Mouse (Mus musculus) heart, embryonic 12.5 days (tissue): ENCODE measurements around the gene Fxyd2. TPM values are rescaled to one million over a fixed set of nuclear protein-coding genes. Genes with fewer than 3 reads are reported as not detected.

Source experiments
- ATAC-seq: fragments of 200-750 bp; cut with Nextera tagmentation; 2 replicates; pipeline ENCODE4 v1.8.0; 2017; ENCODE audit warnings: moderate TSS enrichment, moderate library complexity; ENCODE audit not compliant: insufficient number of reproducible peaks, low FRiP score
- H3K27ac ChIP-seq: fragments of 300-500 bp; sonication (generic); 2 replicates; pipeline ENCODE4 v1.5.1; 2016; ENCODE audit warnings: mild to moderate bottlenecking, moderate library complexity; ENCODE audit not compliant: poor library complexity, severe bottlenecking
- H3K27me3 ChIP-seq: fragments of 300-500 bp; sonication (generic); replicated peaks from 2 replicates; pipeline ENCODE4 v1.6.1; 2016; ENCODE audit warnings: mild to moderate bottlenecking, moderate library complexity
- H3K36me3 ChIP-seq: fragments of 300-500 bp; sonication (generic); 2 replicates; pipeline ENCODE4 v1.6.1; 2016; ENCODE audit warnings: mild to moderate bottlenecking, moderate library complexity
- H3K4me1 ChIP-seq: fragments of 300-500 bp; sonication (generic); replicated peaks from 2 replicates; pipeline ENCODE4 v1.6.1; 2016; ENCODE audit warnings: mild to moderate bottlenecking
- H3K4me2 ChIP-seq: fragments of 300-500 bp; sonication (generic); 2 replicates; pipeline ENCODE4 v1.6.1; 2016; ENCODE audit warnings: mild to moderate bottlenecking, moderate library complexity
- H3K4me3 ChIP-seq: fragments of 300-500 bp; sonication (generic); 2 replicates; pipeline ENCODE4 v1.5.1; 2016; ENCODE audit warnings: mild to moderate bottlenecking
- H3K9ac ChIP-seq: fragments of 300-500 bp; sonication (generic); 2 replicates; pipeline ENCODE4 v1.6.1; 2016; ENCODE audit warnings: mild to moderate bottlenecking, moderate library complexity
- H3K9me3 ChIP-seq: fragments of 300-500 bp; sonication (generic); replicated peaks from 2 replicates; pipeline ENCODE4 v1.6.1; 2016; ENCODE audit warnings: mild to moderate bottlenecking, moderate library complexity
- WGBS: fragments of 180-500 bp; shearing (Covaris S2); methylation state at CpG from one replicate; pipeline ENCODE4 v1.1.7; 2016; 5-methylcytosine and 5-hydroxymethylcytosine counted together
- polyA plus RNA-seq: library from polyadenylated mRNA; unstranded; fragments of >200 nt; fragmentation: Nextera tagmentation; extraction: Ambion mirVana; gene quantifications from 2 replicates; pipeline ENCODE4 v1.2.1, GENCODE M21; 2016

Gene Fxyd2
- polyA plus RNA-seq, 1 experiment from 2014 or later, result 2.2 TPM

DNA sequence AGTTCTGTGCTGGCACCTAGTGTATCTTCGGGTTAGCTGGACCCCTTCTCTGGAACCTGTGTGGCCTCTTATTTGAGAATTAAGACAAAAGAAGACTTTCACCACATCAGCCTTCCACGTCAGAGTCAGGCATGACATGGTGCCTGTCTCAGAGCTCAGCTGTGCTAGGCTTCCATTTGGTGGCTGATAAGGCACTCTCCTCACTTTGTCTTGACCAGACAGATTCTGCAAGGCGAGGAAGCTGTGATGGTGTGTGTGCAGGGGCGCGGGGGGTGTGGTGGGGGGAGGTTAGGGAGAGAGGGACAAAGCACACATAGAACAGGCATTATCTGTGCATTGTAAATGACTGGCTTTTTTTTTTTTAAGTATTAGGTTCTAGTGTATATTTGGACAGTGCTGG lies 29.9 kb downstream of the Fxyd2 start:
- Histone ChIP-seq H3K9ac (no peak overlapping the region), H3K27ac (no peak overlapping the region), H3K4me2 (no peak overlapping the region), H3K9me3 (no peaks in the 10 kb centered on the region), H3K4me3 (no peak overlapping the region), H3K4me1 (peaks cover 16% of the 10 kb centered on the region), H3K36me3 (no peaks in the 10 kb centered on the region), H3K27me3 (peaks cover 78% of the 10 kb centered on the region)
- WGBS, result 12% methylated on average over 5 of the region's 5 CpGs
- no peak for ATAC-seq

DNA sequence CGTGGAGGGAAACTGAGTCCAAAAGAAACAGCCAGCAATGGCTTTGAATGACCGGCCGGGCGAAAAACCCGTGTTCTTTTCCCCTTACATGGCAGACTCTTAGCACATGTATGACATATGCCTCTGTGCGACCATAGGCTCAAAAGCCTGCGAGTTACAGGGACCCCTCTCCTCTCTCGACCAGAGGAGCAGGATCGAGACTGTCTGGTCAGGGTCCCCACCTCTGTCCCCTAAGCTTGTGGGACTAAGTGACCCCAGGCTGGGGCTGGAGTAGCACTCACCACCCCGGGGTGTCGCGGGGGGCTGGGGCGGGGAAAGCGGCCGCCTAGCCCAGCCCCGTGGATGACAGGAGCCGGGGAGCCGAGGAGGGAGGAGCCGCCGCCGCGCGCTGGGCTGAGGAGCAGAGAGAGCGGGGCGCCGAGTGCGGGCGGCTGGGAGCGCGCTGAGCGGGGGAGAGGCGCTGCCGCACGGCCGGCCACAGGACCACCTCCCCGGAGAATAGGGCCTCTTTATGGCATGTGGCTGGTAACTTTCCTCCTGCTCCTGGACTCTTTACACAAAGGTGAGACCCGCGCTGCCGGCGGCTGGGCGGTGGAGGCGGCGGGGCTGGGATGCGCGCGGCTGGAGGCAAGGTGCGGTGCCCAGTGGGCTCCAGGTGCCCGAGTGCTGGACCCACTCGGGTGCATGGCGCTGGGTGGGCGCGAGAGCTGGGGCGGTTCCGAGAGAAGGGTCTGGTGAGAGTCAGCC lies 30.7 kb downstream of the Fxyd2 start:
- Histone ChIP-seq H3K9ac (0 out of 2 replicates have a peak overlapping the region, but pooled peaks have one; percentile 28), H3K4me1 (peaks cover 16% of the 10 kb centered on the region), H3K4me2 (peak overlapping the region; percentile 73), H3K9me3 (no peaks in the 10 kb centered on the region), H3K36me3 (no peaks in the 10 kb centered on the region), H3K27me3 (peaks cover 82% of the 10 kb centered on the region), H3K27ac (no peak overlapping the region), H3K4me3 (peak overlapping the region; percentile 40)
- WGBS, result 2% methylated on average over 53 of the region's 54 CpGs
- ATAC-seq, result no peak

DNA sequence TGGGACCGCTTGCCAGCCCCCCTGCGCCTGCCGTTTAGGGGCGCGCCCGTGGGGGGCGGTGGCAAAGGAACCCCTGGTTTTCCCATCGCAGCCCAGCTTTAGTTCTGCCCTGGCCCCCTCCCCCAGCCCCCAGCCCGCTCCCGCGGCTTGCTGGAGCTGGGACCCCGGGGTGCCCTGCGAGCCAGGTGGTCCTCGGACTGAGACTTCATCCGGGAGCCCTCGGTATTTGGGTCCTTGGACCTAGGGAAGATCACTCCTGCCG lies 31.2 kb downstream of the Fxyd2 start:
- H3K4me3 ChIP-seq, result peak overlapping the region; percentile 40
- no peak for ATAC-seq
- H3K27ac ChIP-seq, result no peak overlapping the region
- H3K9me3 ChIP-seq, result no peaks in the 10 kb centered on the region
- 1% methylated on average over 16 of the region's 17 CpGs for WGBS
- no peak overlapping the region for H3K9ac ChIP-seq
- H3K36me3 ChIP-seq, result no peaks in the 10 kb centered on the region
- peaks cover 85% of the 10 kb centered on the region for H3K27me3 ChIP-seq
- peaks cover 16% of the 10 kb centered on the region for H3K4me1 ChIP-seq
- H3K4me2 ChIP-seq, result peak overlapping the region; percentile 73

- peaks cover 16% of the 10 kb centered on the region for H3K4me1 ChIP-seq
- WGBS, result 3% methylated on average over 26 of the region's 26 CpGs
- H3K27me3 ChIP-seq, result peaks cover 85% of the 10 kb centered on the region
- ATAC-seq, result no peak
- peak overlapping the region; percentile 73 for H3K4me2 ChIP-seq
- H3K9ac ChIP-seq, result no peak overlapping the region
- H3K4me3 ChIP-seq, result peak overlapping the region; percentile 40
- H3K9me3 ChIP-seq, result no peaks in the 10 kb centered on the region
- no peak overlapping the region for H3K27ac ChIP-seq
- no peaks in the 10 kb centered on the region for H3K36me3 ChIP-seq
Observed at GRCm38 (mm10) chr9:45431150-45431549, 31.7 kb downstream of the Fxyd2 start.

DNA sequence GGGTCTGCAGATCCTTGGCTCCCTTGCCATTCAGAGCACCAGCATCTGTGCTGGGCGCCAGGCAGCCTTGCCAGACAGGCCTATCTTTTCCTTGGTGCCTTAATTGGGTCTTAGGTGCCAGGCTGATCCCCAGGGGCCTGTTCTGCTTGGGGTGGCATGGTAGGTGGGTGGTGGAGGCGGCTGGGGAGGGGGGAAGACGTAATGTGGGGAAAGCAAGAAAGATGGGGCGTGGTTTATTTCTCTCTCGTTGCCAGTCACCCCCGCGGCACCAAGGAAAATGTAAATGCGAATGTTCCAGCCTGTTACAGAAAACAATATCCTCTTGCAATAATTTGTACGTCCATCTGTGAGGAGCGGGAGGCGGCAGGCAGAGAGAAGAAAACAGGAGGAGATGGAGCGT lies 33.2 kb downstream of the Fxyd2 start:
- ATAC-seq, result no peak
- Histone ChIP-seq H3K27ac (no peak overlapping the region), H3K4me3 (no peak overlapping the region), H3K4me1 (peaks cover 16% of the 10 kb centered on the region), H3K4me2 (no peak overlapping the region), H3K9me3 (no peaks in the 10 kb centered on the region), H3K36me3 (no peaks in the 10 kb centered on the region), H3K9ac (no peak overlapping the region), H3K27me3 (peaks cover 81% of the 10 kb centered on the region)
- WGBS, result 76% methylated on average over 12 of the region's 12 CpGs

- 80% methylated on average over 9 of the region's 9 CpGs for WGBS
- no peak for ATAC-seq
- H3K9ac ChIP-seq, result no peak overlapping the region
Observed at GRCm38 (mm10) chr9:45433119-45433518, 33.6 kb downstream of the Fxyd2 start.

GRCm38 (mm10) chr9:45434171-45434570 lies 34.7 kb downstream of the Fxyd2 start:
- 73% methylated on average over 2 of the region's 2 CpGs for WGBS
- Histone ChIP-seq H3K4me3 (no peak overlapping the region), H3K27me3 (peaks cover 77% of the 10 kb centered on the region), H3K27ac (no peak overlapping the region), H3K9me3 (no peaks in the 10 kb centered on the region), H3K9ac (no peak overlapping the region), H3K4me2 (no peak overlapping the region), H3K36me3 (no peaks in the 10 kb centered on the region), H3K4me1 (peaks cover 16% of the 10 kb centered on the region)
- ATAC-seq, result no peak

More at GRCm38 (mm10) chr9:45433119-45433518, 33.6 kb downstream of the Fxyd2 start:
- Histone ChIP-seq H3K4me2 (no peak overlapping the region), H3K9me3 (no peaks in the 10 kb centered on the region), H3K36me3 (no peaks in the 10 kb centered on the region), H3K27me3 (peaks cover 81% of the 10 kb centered on the region), H3K4me3 (no peak overlapping the region), H3K27ac (no peak overlapping the region), H3K4me1 (peaks cover 16% of the 10 kb centered on the region)

- ATAC-seq, result no peak
- no peak overlapping the region for H3K27ac ChIP-seq
- no peaks in the 10 kb centered on the region for H3K9me3 ChIP-seq
- no peak overlapping the region for H3K4me2 ChIP-seq
- no peaks in the 10 kb centered on the region for H3K36me3 ChIP-seq
- H3K9ac ChIP-seq, result no peak overlapping the region
- H3K27me3 ChIP-seq, result peaks cover 62% of the 10 kb centered on the region
- WGBS, result 63% methylated on average over 4 of the region's 4 CpGs
- no peaks in the 10 kb centered on the region for H3K4me1 ChIP-seq
- no peak overlapping the region for H3K4me3 ChIP-seq
Observed at GRCm38 (mm10) chr9:45439025-45439424, 39.6 kb downstream of the Fxyd2 start.

- no peak overlapping the region for H3K4me2 ChIP-seq
- no peak overlapping the region for H3K4me3 ChIP-seq
- peaks cover 50% of the 10 kb centered on the region for H3K27me3 ChIP-seq
- H3K27ac ChIP-seq, result no peak overlapping the region
- no peaks in the 10 kb centered on the region for H3K4me1 ChIP-seq
- no peak for ATAC-seq
- H3K9ac ChIP-seq, result no peak overlapping the region
- H3K9me3 ChIP-seq, result no peaks in the 10 kb centered on the region
- 72% methylated on average over 16 of the region's 16 CpGs for WGBS
- H3K36me3 ChIP-seq, result no peaks in the 10 kb centered on the region
Observed at GRCm38 (mm10) chr9:45440083-45440784, 40.8 kb downstream of the Fxyd2 start.

DNA sequence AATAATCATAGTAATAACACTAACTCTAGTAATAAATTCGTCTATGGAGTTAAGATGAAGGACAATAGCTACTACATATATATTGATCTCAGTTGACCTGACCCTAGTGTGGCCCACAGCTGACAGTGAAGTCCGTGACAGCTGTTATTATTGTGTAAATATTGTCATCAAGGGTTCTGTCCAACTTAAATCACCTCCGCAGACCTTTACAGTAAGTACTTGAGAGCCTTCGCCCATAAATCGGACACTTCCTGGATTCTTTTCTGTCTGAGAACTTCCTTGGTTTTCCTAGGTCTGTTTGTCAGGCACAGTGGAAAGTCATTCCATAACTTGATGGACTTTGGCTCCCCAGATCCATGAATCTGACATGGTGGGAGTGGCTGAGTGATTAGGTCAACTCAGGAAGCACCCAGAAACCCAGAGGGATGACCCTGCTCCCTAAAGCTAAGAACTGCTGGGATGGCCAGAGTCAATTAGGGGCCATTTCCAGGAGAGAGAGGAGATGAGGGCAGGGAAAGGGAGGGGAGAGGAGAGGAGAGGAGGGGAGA lies 44.9 kb downstream of the Fxyd2 start:
- Histone ChIP-seq H3K9ac (no peak overlapping the region), H3K27ac (no peak overlapping the region), H3K27me3 (peaks cover 54% of the 10 kb centered on the region), H3K4me1 (no peaks in the 10 kb centered on the region), H3K4me2 (no peak overlapping the region), H3K36me3 (no peaks in the 10 kb centered on the region), H3K4me3 (no peak overlapping the region), H3K9me3 (no peaks in the 10 kb centered on the region)
- 77% methylated on average over 5 of the region's 5 CpGs for WGBS
- no peak for ATAC-seq

GRCm38 (mm10) chr9:45449658-45450057 lies 50.2 kb downstream of the Fxyd2 start:
- Histone ChIP-seq H3K27me3 (peaks cover 48% of the 10 kb centered on the region), H3K4me3 (no peak overlapping the region), H3K4me2 (no peak overlapping the region), H3K4me1 (no peaks in the 10 kb centered on the region), H3K9me3 (no peaks in the 10 kb centered on the region), H3K36me3 (no peaks in the 10 kb centered on the region), H3K27ac (no peak overlapping the region), H3K9ac (no peak overlapping the region)
- WGBS, result 76% methylated on average over 4 of the region's 4 CpGs
- no peak for ATAC-seq
